Mouse (Mus musculus) cortical plate, adult 2 months (tissue): ENCODE measurements around the gene Gm14597.
"Not testable (repeated sequence)": the region's sequence is repeated elsewhere in the genome, so short reads cannot be mapped to it uniquely, and the experiment has no call there.

Experiments
- CTCF ChIP-seq: fragments of 200-500 bp; IDR thresholded peaks from 2 replicates; pipeline ENCODE4 v1.5.1; 2011; ENCODE audit warnings: mild to moderate bottlenecking, control low read depth, low read length; ENCODE audit not compliant: insufficient read depth; ENCODE audit errors: extremely low read depth
- POLR2A ChIP-seq: fragments of 200-500 bp; IDR thresholded peaks from 2 replicates; pipeline ENCODE4 v1.6.1; 2011; ENCODE audit warnings: mild to moderate bottlenecking, low read length, control low read depth; ENCODE audit not compliant: insufficient read depth; ENCODE audit errors: extremely low read depth

- TF ChIP-seq POLR2A, CTCF: not testable (repeated sequence)
These were observed 27.4 kb downstream of the Gm14597 start for GRCm38 (mm10) chrX:53581407-53581806.
